Mouse (Mus musculus): ENCODE results near the gene E2f7. TPM values are rescaled to one million over a fixed set of nuclear protein-coding genes. Genes with fewer than 3 reads are reported as not detected.

The E2f7 gene
- total RNA-seq, 2 experiments from 2014 or later = 5.8 to 7.5 TPM

DNA sequence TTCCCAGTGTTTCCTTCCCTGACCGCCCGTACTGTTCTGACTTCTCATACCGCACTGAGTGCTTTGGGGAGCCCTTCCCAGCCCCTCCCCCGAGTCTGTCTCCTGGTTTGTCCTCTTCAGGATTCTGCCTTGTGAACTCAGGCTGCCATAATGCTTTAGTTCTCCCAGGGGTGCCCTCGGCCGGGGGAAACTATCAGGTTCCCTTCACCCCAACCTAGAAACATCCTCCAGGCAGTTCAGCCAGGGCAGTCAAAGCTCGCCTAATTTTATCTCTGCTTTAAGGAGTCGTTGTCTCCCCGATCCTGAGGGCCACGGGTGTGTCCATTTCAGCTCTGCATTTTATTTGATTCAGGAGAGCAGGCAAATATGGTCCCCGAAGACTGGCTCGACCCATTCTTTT, 28.0 kb downstream of the E2f7 start:
- ATAC-seq (replicated peaks; ENCODE audit: poor library complexity, severe bottlenecking) = no peak

DNA sequence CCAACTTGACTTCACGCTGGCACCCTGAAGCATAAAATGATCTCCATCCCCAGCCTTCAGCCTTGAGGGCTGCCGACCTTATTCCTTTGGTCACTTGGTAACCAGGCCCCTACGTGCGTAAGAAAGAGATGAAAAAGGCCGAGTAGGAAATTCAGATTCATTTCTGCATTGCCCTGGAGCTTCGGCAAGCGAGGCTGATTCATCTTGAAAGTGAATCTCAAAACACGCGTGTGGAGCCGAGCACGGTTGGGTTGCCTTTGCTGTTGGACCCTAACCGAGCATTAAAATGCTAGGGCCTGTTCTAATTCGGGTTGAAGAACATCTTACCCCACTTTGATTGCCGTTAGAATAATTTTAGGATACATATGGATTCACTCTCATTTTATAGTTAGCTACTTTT, 28.6 kb downstream of the E2f7 start:
- ATAC-seq (replicated peaks; ENCODE audit: poor library complexity, severe bottlenecking) = no peak

DNA sequence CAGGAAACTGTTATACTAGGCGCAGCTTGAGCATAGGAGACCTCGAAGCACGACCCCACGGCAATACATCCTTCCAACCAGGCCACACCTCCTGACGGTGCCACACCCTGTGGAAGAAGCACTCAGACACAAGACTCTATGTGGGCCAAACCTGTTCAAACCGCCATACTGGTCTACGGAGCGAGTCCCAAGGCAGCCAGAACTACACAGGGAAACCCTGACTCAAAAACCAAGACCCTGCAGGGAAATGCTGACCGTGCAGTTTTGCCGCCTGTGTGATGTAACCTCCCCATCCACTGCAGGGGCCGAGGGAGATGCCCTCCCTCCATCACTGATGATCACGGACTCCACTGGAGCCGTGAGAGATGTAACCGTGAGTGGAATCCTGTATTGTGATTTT, 36.5 kb downstream of the E2f7 start:
- ATAC-seq (replicated peaks; ENCODE audit: poor library complexity, severe bottlenecking) = no peak

DNA sequence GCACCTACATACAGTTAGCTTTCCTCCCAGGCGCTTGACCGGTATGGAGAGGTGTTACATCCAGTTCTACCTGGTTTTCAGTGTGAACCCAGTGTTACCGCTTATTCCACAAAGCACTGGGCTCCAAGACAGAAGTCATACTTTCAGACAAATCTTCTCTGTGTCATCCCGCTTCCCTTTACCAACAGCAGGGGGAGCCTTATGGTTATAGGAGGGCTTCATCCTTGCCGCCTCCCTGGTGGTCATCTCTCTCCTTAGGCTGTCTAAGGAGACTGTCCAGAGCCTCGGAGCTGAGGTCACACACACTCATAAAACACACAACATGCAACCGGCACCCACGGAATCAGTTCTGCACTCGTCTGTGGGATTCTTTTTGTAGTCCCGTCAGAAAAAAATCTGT, 37.4 kb downstream of the E2f7 start:
- ATAC-seq (replicated peaks; ENCODE audit: poor library complexity, severe bottlenecking) = peak; percentile 56; the same call in 1 of the 2 replicates

DNA sequence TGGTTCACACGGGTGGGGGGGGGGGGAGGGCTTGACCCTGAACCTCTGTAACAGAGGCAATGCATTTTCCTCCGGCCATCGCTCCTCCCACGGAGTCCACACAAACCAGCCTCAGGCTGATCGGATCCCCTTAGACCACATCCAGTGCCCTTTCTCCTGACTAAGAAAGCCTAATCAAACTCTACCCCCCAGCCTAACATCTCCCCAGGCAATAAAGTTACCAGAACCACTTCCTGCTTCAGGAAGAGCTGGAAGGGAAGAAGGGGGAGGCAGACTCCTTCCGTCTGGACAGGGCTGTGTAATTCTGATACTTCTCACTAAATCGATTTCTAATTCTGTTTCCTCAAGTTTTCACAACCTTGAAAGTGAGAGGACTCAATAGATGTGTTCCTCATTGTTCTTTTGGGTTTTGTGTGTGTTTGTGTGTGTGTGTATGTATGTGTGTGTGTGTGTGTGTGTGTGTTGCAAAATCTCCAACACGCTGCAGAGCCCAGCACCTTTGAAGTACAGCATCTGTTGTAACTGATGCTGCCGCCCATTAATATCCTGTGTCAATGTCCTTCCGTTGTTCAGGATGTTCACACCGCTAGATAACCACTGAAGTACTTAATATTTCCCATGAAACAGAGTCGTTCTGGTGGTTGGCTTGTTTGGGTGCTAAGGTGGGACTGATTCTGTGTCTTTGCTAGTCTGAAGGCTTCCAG, 43.0 kb downstream of the E2f7 start:
- peak; percentile 83 for ATAC-seq (replicated peaks; ENCODE audit: poor library complexity, severe bottlenecking)

- ATAC-seq (replicated peaks; ENCODE audit: poor library complexity, severe bottlenecking) = no peak
Observed at GRCm38 (mm10) chr10:110789683-110790082, 44.4 kb downstream of the E2f7 start.

GRCm38 (mm10) chr10:110793150-110793787, 48.0 kb downstream of the E2f7 start:
- ATAC-seq (replicated peaks; ENCODE audit: poor library complexity, severe bottlenecking) = no peak

GRCm38 (mm10) chr10:110794564-110795205, 49.4 kb downstream of the E2f7 start:
- peak; percentile 98 for ATAC-seq (replicated peaks; ENCODE audit: poor library complexity, severe bottlenecking)

DNA sequence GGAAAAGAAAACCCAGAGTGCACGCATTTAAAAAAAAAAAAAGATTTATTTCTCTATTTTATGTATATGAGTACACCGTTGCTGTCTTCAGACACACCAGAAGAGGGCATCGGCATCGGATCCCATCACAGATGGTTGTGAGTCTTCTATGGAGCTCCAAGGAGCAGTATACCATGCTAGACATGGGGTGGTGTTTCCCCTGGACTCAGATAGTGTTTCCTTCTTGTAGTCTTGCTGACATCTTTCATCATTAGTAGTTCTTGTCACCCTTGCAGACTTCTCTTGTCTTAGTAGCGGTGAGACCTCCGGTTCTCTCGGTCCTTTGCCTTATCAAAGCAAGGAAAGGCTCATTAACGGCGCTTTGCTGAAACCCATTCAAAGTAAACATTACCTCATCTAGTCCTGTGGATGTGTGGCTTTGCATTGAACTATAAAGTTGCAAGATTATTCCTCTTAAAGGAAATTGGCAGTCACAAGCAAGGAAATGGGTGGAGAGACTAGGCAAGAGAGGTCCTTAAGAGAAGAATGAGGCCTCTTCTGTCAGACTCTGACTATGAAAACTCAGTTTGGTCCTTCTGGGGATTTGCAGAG, 50.1 kb downstream of the E2f7 start:
- ATAC-seq (replicated peaks; ENCODE audit: poor library complexity, severe bottlenecking) = 0 out of 2 replicates have a peak, but pooled peaks have one; percentile 5

- ATAC-seq (replicated peaks; ENCODE audit: poor library complexity, severe bottlenecking) = no peak
Observed at GRCm38 (mm10) chr10:110801296-110801695, 56.1 kb downstream of the E2f7 start.

GRCm38 (mm10) chr10:110804279-110805024, 59.2 kb downstream of the E2f7 start:
- ATAC-seq (replicated peaks; ENCODE audit: poor library complexity, severe bottlenecking) = 0 out of 2 replicates have a peak, but pooled peaks have one; percentile 13

DNA sequence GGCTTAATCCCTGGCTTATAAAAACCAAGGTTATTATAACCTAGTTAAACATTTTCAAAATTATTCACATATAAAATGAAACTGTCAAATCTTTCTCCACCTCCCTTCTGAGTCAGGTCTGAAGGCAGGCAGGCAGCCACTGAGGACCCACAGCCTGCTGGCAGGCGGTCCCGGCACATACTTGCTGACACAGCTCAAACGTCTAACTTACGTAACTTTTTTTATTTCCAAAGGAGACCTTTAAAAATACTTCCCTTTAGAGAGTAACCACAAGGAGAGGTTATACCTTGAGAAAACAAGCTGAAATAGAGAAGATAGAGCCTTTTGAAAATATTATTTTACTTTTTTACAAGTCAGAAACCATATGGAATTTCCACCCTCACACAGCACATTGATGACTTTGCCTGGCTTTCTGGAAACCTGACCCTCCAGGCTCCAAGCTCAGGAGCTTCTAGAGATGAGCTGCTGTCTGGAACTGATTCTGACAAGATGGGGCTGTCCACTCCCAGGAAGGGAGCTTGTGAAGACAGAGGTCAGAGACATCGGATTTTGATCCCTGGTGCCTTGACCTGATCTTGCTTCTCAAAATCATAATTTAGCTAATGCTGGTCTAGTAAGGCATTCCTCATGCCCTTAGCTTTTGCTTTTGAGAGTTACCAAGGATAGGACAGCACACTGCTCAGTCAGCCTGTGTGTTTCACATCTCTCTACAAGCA, 59.9 kb downstream of the E2f7 start:
- ATAC-seq (replicated peaks; ENCODE audit: poor library complexity, severe bottlenecking) = peak; percentile 86

DNA sequence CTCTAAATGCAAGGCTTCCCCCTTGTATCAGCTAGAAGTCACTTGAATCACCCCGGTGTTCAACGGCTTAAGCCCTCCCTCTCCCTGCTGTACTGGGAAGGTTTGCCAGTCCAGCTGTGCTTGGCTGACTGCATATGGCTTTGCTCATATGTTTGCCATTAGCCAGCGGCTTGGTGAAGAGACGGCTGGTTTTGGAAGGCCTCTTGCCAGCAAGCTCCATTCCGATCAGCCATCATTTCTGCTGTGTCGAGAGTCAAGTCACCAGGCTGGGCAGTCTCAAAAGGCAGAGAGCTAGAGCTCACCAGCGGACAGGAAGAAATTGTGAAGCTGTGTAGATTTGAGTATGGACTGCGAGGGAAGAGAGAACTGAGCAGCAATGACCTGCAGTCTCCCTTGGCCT, 61.2 kb downstream of the E2f7 start:
- no peak for ATAC-seq (replicated peaks; ENCODE audit: poor library complexity, severe bottlenecking)

DNA sequence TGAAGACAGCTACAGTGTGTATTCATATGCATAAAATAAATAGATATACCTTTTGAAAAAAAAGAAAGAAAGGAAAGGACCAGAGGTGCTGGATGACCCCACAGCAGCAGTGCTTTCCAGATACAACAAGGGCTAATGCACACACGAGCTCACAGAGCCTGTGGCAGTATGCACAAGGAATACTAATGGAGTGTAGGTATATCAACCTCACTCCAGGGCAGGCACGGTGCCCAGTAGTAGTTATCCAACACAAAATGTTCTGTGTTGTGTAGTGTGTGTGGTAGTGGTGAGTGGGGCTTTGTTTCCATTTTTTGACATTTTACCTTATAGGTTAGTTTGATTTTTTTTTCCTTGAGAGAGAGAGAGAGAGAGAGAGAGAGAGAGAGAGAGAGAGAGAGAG, 65.3 kb downstream of the E2f7 start:
- ATAC-seq (replicated peaks; ENCODE audit: poor library complexity, severe bottlenecking) = no peak

DNA sequence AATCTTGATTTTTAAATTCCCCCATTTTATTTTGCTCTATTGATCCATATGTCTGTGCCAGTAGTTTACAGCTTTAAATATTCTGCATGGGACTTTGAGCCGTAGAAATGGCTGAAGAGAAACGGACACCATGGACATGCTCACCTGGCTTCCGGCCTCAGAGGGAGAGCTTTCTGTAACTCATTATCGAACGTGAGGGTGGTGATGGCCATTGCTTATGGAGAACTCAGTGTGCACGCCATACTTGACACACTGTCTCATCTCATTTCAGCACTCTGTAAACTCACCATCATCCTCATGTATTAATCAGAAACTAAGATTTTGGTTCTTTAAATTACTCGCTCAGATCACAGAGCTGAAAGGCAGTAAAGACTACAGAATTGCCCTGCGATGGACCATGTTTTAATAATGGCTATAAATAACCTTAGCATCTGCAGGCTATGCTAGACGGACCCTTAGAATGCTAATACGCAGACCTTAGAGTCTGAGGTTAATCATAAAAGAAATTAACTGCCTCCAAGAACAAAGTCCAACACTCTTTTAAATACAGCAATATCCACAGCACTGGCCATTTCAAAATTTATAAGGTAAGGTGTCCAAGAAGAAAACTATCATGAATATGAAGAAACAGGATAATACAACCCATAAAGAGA, 66.1 kb downstream of the E2f7 start:
- ATAC-seq (replicated peaks; ENCODE audit: poor library complexity, severe bottlenecking) = no peak

- ATAC-seq (replicated peaks; ENCODE audit: poor library complexity, severe bottlenecking) = no peak
Observed at GRCm38 (mm10) chr10:110811862-110812225, 66.6 kb downstream of the E2f7 start.

GRCm38 (mm10) chr10:110821139-110821538, 75.9 kb downstream of the E2f7 start:
- ATAC-seq (replicated peaks; ENCODE audit: poor library complexity, severe bottlenecking) = peak; percentile 65

DNA sequence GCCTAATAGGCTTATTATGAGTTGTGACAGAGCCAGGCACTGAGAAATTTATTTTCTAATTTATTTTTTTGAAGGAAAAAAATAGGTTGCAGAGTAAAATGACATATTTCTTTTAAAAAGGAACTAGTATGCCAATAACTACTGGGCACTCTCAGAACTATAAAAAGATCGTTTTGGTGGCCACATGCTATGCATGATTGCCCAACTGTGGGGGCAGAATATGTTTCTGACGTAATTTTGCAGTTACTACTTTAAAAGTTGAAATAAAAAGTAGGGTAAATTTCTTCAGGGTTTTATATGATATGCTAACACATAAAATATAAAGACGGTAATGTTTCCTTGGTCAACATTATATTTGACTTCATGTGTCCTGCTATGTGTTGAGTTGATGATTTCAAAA, 76.5 kb downstream of the E2f7 start:
- ATAC-seq (replicated peaks; ENCODE audit: poor library complexity, severe bottlenecking) = peak; percentile 80

GRCm38 (mm10) chr10:110832336-110832735, 87.1 kb downstream of the E2f7 start:
- no peak for ATAC-seq (replicated peaks; ENCODE audit: poor library complexity, severe bottlenecking)

Data from granulocyte monocyte progenitor cell, adult 5-6 weeks (primary cell).